Mouse (Mus musculus) MEL (cell line): ENCODE data around the gene Frmpd2. TPM values are rescaled to one million over a fixed set of nuclear protein-coding genes. Genes with fewer than 3 reads are reported as not detected.

Experiments
- DNase-seq: peaks from one replicate; pipeline ENCODE4 v3.0.0; 2011; ENCODE audit warnings: low read depth, low spot score
- H3K27ac ChIP-seq: 2 replicates; pipeline ENCODE4 v1.5.1; 2012; ENCODE audit warnings: low read depth, mild to moderate bottlenecking, control low read depth, low read length, moderate library complexity; ENCODE audit not compliant: control insufficient read depth
- H3K27me3 ChIP-seq, 2 experiments: fragments of 150-350 bp in 1 of 2; sonication (generic) in 1 of 2; 2 replicates each; pipeline ENCODE4 v1.6.1; 2012; ENCODE audit warnings: low read length in 2 of 2, mild to moderate bottlenecking in 2 of 2, improper control_type of control experiment in 1 of 2, moderate library complexity in 1 of 2; ENCODE audit not compliant: insufficient read depth in 2 of 2, control insufficient read depth in 1 of 2
- H3K36me3 ChIP-seq, 2 experiments: 2 replicates each; pipeline ENCODE4 v1.6.1; 2012 to 2014; ENCODE audit warnings: low read length in 2 of 2, improper control_type of control experiment in 1 of 2, inconsistent platforms in 1 of 2, mild to moderate bottlenecking in 1 of 2; ENCODE audit not compliant: insufficient read depth in 2 of 2, control insufficient read depth in 1 of 2
- H3K4me1 ChIP-seq, 2 experiments: fragments of 150-350 bp in 1 of 2; sonication (generic) in 1 of 2; 2 replicates each; pipeline ENCODE4 v1.6.1; 2012; ENCODE audit warnings: low read length in 2 of 2, improper control_type of control experiment in 1 of 2, mild to moderate bottlenecking in 1 of 2; ENCODE audit not compliant: insufficient read depth in 2 of 2, control insufficient read depth in 1 of 2
- H3K4me3 ChIP-seq, 2 experiments: fragments of 150-350 bp in 1 of 2; sonication (generic) in 1 of 2; 2 replicates each; pipeline ENCODE4 v1.5.1; 2012; ENCODE audit warnings: low read depth in 2 of 2, low read length in 2 of 2, mild to moderate bottlenecking in 2 of 2, moderate library complexity in 2 of 2, control low read depth in 1 of 2, improper control_type of control experiment in 1 of 2; ENCODE audit not compliant: control insufficient read depth in 1 of 2, insufficient read depth in 1 of 2
- H3K79me2 ChIP-seq: 2 replicates; pipeline ENCODE4 v1.6.1; 2012; ENCODE audit warnings: mild to moderate bottlenecking, low read length, moderate library complexity; ENCODE audit not compliant: control insufficient read depth, poor library complexity, insufficient read depth
- H3K9ac ChIP-seq: 2 replicates; pipeline ENCODE4 v1.6.1; 2012; ENCODE audit warnings: low read depth, mild to moderate bottlenecking, control low read depth, low read length, moderate library complexity; ENCODE audit not compliant: control insufficient read depth, poor library complexity, severe bottlenecking
- H3K9me3 ChIP-seq: fragments of 150-350 bp; sonication (generic); replicated peaks from 2 replicates; pipeline ENCODE4 v1.6.1; 2012; ENCODE audit warnings: mild to moderate bottlenecking, low read length, improper control_type of control experiment, moderate library complexity; ENCODE audit not compliant: insufficient read depth
- CHD1 ChIP-seq: IDR thresholded peaks from 2 replicates; pipeline ENCODE4 v1.6.1; 2012; ENCODE audit warnings: low read depth, mild to moderate bottlenecking, inconsistent platforms, low read length, improper control_type of control experiment
- E2F4 ChIP-seq: IDR thresholded peaks from 2 replicates; pipeline ENCODE4 v1.6.1; 2011; ENCODE audit warnings: low read depth, low read length, improper control_type of control experiment, borderline replicate concordance
- ELF1 ChIP-seq: IDR thresholded peaks from 2 replicates; pipeline ENCODE4 v1.6.1; 2014; ENCODE audit warnings: low read depth, mild to moderate bottlenecking, inconsistent platforms, low read length, improper control_type of control experiment, moderate library complexity
- GABPA ChIP-seq: IDR thresholded peaks from 2 replicates; pipeline ENCODE4 v1.6.1; 2012; ENCODE audit warnings: low read depth, mild to moderate bottlenecking, inconsistent platforms, low read length, improper control_type of control experiment, moderate library complexity
- GATA1 ChIP-seq: IDR thresholded peaks from 2 replicates; pipeline ENCODE4 v1.6.1; 2011; ENCODE audit warnings: low read depth, low read length, improper control_type of control experiment
- HCFC1 ChIP-seq: IDR thresholded peaks from 2 replicates; pipeline ENCODE4 v1.6.1; 2012; ENCODE audit warnings: low read depth, mild to moderate bottlenecking, inconsistent platforms, low read length, improper control_type of control experiment, moderate library complexity
- JUND ChIP-seq: IDR thresholded peaks from 2 replicates; pipeline ENCODE4 v1.6.1; 2011; ENCODE audit warnings: low read depth, mild to moderate bottlenecking, improper control_type of control experiment, low read length
- MYC ChIP-seq: IDR thresholded peaks from 2 replicates; pipeline ENCODE4 v1.6.1; 2011; ENCODE audit warnings: low read depth, mild to moderate bottlenecking, low read length, improper control_type of control experiment, moderate library complexity
- SIN3A ChIP-seq: IDR thresholded peaks from 2 replicates; pipeline ENCODE4 v1.6.1; 2012; ENCODE audit warnings: low read length, improper control_type of control experiment, inconsistent platforms
- TAL1 ChIP-seq: IDR thresholded peaks from 2 replicates; pipeline ENCODE4 v1.6.1; 2012; ENCODE audit warnings: mild to moderate bottlenecking, inconsistent platforms, low read length, moderate library complexity, mixed read lengths
- UBTF ChIP-seq: IDR thresholded peaks from 2 replicates; pipeline ENCODE4 v1.6.1; 2012; ENCODE audit warnings: low read depth, mild to moderate bottlenecking, inconsistent platforms, low read length, improper control_type of control experiment, moderate library complexity, borderline replicate concordance; ENCODE audit not compliant: insufficient read depth
- ZC3H11A ChIP-seq: IDR thresholded peaks from 2 replicates; pipeline ENCODE4 v1.6.1; 2012; ENCODE audit warnings: low read depth, mild to moderate bottlenecking, inconsistent platforms, low read length, improper control_type of control experiment
- polyA plus RNA-seq, 2 experiments: library from polyadenylated mRNA; stranded (reverse) in 1 of 2; unstranded in 1 of 2; fragments of >175 nt in 1 of 2; fragments of >200 nt in 1 of 2; gene quantifications; 2 replicates each; pipeline versions ENCODE4 v1.2.1 to v1.2.4; 2012; ENCODE audit warnings: low replicate concordance in 2 of 2, low read depth in 1 of 2; ENCODE audit not compliant: insufficient read length in 2 of 2, insufficient read depth in 1 of 2, missing spikeins in 1 of 2
- total RNA-seq: library from RNA; depleted of rRNA; stranded (reverse); fragments of 300-350 nt; gene quantifications from 2 replicates; pipeline ENCODE4 v1.2.3, GENCODE M21; 2012

The Frmpd2 gene
- total and polyA plus RNA-seq, 3 experiments: not detected

- TF ChIP-seq GABPA (no peak), GATA1 (no peak)
Observed at GRCm38 (mm10) chr14:33513877-33514276, 42.4 kb downstream of the Frmpd2 start (continued).

- Histone ChIP-seq H3K4me1 (no peaks in the 10 kb centered on the region), H3K36me3 (no peaks in the 10 kb centered on the region), H3K4me3 (no peak overlapping the region)
- TF ChIP-seq JUND (no peak), ZC3H11A (no peak), GABPA (no peak), SIN3A (no peak)
- TF ChIP-seq, all 39 proteins: peak for 0
- no peak overlapping the region for H3K9ac ChIP-seq
- H3K79me2 ChIP-seq: no peaks in the 10 kb centered on the region
- H3K27me3 ChIP-seq: 0 out of 4 replicates have a peak, but pooled peaks cover 0 to under 1% of the 10 kb centered on the region in 2 experiments
- H3K9me3 ChIP-seq: no peaks in the 10 kb centered on the region
- DNase-seq: no peak
- no peak overlapping the region for H3K27ac ChIP-seq
Observed at GRCm38 (mm10) chr14:33514756-33515285, 43.3 kb downstream of the Frmpd2 start.

DNA sequence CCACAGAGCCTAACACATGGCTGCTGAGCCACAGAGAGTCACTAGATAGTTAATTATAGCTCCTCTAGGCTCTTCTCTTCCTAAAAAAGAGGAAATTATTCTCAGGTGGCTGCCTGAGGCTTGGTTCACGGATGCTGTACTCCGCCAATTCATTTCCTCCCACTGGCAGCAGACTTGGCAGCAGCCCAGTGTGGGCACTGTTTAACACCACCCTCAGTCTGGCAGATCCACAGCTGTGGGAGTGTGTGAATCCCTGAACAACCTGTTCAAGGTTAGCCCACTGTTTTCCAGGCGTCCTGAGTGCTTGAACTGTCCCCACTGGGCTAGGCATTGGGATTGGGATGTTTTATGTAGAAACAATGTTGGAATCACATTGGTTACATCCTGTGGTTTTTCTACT is 50.0 kb downstream of the Frmpd2 start:
- no peaks in the 10 kb centered on the region for H3K9me3 ChIP-seq
- DNase-seq: no peak
- no peak for TF ChIP-seq CHD1
- TF ChIP-seq TAL1: no peak
- no peak for TF ChIP-seq GABPA
- TF ChIP-seq E2F4: no peak
- TF ChIP-seq MYC: no peak
- TF ChIP-seq ELF1: no peak
- no peak for TF ChIP-seq HCFC1

GRCm38 (mm10) chr14:33525272-33525983 is 53.9 kb downstream of the Frmpd2 start:
- H3K4me3 ChIP-seq: no peak overlapping the region
- no peaks in the 10 kb centered on the region for H3K79me2 ChIP-seq
- H3K4me1 ChIP-seq: no peaks in the 10 kb centered on the region
- H3K27me3 ChIP-seq: no peaks in the 10 kb centered on the region
- DNase-seq: no peak
- TF ChIP-seq GABPA (no peak), UBTF (no peak)
- TF ChIP-seq, all 39 proteins: peak for 0
- Histone ChIP-seq H3K9me3 (no peaks in the 10 kb centered on the region), H3K36me3 (no peaks in the 10 kb centered on the region), H3K27ac (no peak overlapping the region), H3K9ac (no peak overlapping the region)

More for the DNA sequence above, 50.0 kb downstream of the Frmpd2 start:
- Histone ChIP-seq H3K9ac (no peak overlapping the region), H3K79me2 (no peaks in the 10 kb centered on the region), H3K36me3 (no peaks in the 10 kb centered on the region), H3K4me1 (no peaks in the 10 kb centered on the region), H3K27me3 (0 out of 4 replicates have a peak, but pooled peaks cover 0 to 2% of the 10 kb centered on the region in 2 experiments), H3K27ac (no peak overlapping the region), H3K4me3 (no peak overlapping the region)
